Mouse (Mus musculus): ENCODE measurements around the gene Gimap1. TPM values are rescaled to one million over a fixed set of nuclear protein-coding genes. Genes with fewer than 3 reads are reported as not detected.

Gene Gimap1
- total RNA-seq, 2 experiments from 2014 or later: 9.0 to 10.9 TPM

Other genes with a start within 250 kb of the Gimap1 start
- gene Atp6v0e2, start 201.4 kb upstream of the Gimap1 start, total RNA-seq (2021): 10 to 100 TPM; 29.7 to 33.3 TPM
- 10 to 100 TPM; 15.8 to 20.1 TPM for gene Lrrc61, start 184.3 kb upstream of the Gimap1 start, total RNA-seq (2021)
- gene Rarres2, start 166.3 kb upstream of the Gimap1 start, total RNA-seq (2021): 10 to 100 TPM; 57.3 to 67.1 TPM
- not detected for gene Gm45021, start 149.4 kb upstream of the Gimap1 start, total RNA-seq (2021)
- gene Repin1, start 145.2 kb upstream of the Gimap1 start, total RNA-seq (2021): 10 to 100 TPM; 29.1 to 31.9 TPM
- 1 to 10 TPM in 1 of 2 experiments, not detected in 1; 3.5 TPM for gene Gm44965, start 145.1 kb upstream of the Gimap1 start, total RNA-seq (2021)
- gene Zfp775, start 137.0 kb upstream of the Gimap1 start, total RNA-seq (2021): 1 to 10 TPM; 6.7 to 6.8 TPM
- under 1 TPM; 0.34 to 0.37 TPM for gene AI854703, start 112.3 kb upstream of the Gimap1 start, total RNA-seq (2021)
- gene Gimap8, start 91.8 kb upstream of the Gimap1 start, total RNA-seq (2021): 1 to 10 TPM; 5.0 to 7.3 TPM
- gene Gimap9, start 62.9 kb upstream of the Gimap1 start, total RNA-seq (2021): 1 to 10 TPM; 2.3 to 3.2 TPM
- 10 to 100 TPM; 18.9 to 19.4 TPM for gene Gimap4, start 54.5 kb upstream of the Gimap1 start, total RNA-seq (2021)
- 10 to 100 TPM; 30.3 to 35.4 TPM for gene Gimap6, start 30.8 kb upstream of the Gimap1 start, total RNA-seq (2021)
- gene Gm28053, start 20.4 kb upstream of the Gimap1 start, total RNA-seq (2021): 1 to 10 TPM; 2.4 to 4.7 TPM
- not detected for gene Gimap7, start 20.4 kb upstream of the Gimap1 start, total RNA-seq (2021)
- gene Gimap5, start 7.1 kb downstream of the Gimap1 start, total RNA-seq (2021): 1 to 10 TPM; 7.4 to 8.7 TPM
- gene Gimap3, start 31.8 kb downstream of the Gimap1 start, total RNA-seq (2021): under 1 TPM in 1 of 2 experiments, not detected in 1; 0.17 TPM
- gene Tmem176a, start 101.9 kb downstream of the Gimap1 start, total RNA-seq (2021): 10 to 100 TPM; 18.9 to 30.2 TPM
- gene Tmem176b, start 102.4 kb downstream of the Gimap1 start, total RNA-seq (2021): 10 to 100 TPM; 62.0 to 78.8 TPM
- gene Aoc1, start 133.8 kb downstream of the Gimap1 start, total RNA-seq (2021): not detected
- gene 1600015I10Rik, start 190.8 kb downstream of the Gimap1 start, total RNA-seq (2021): not detected
- gene Doxl2, start 235.9 kb downstream of the Gimap1 start, total RNA-seq (2021): not detected
- not detected for gene Svs1, start 247.8 kb downstream of the Gimap1 start, total RNA-seq (2021)